Mouse (Mus musculus): ENCODE results near the gene Gm28372. TPM values are rescaled to one million over a fixed set of nuclear protein-coding genes. Genes with fewer than 3 reads are reported as not detected.

The Gm28372 gene
- polyA plus RNA-seq, 1 experiment = not detected

- TF ChIP-seq POLR2A (IDR thresholded peaks at IDR 0.05; ENCODE audit: borderline replicate concordance, insufficient read depth, low read length) = no peak
- TF ChIP-seq CTCF (IDR thresholded peaks at IDR 0.05; ENCODE audit: borderline replicate concordance, insufficient read depth, low read depth, low read length) = no peak
- 18% methylated on average over 6 of the region's 6 CpGs for WGBS
- peak in 1 of 2 experiments; percentile 21 for DNase-seq
- H3K4me1 ChIP-seq (ENCODE audit: control insufficient read depth, insufficient read depth, low read length) = peaks cover 16% of the 10 kb centered on the region
- H3K27ac ChIP-seq (ENCODE audit: insufficient read depth, low read length) = peak overlapping the region; percentile 34; the same call in 1 of the 2 replicates
- no peak overlapping the region for H3K4me3 ChIP-seq (replicated peaks; ENCODE audit: insufficient read depth, low read depth, low read length)
- H3K27me3 ChIP-seq (ENCODE audit: control insufficient read depth, insufficient read depth, low read length) = no peaks in the 10 kb centered on the region
Measured at GRCm38 (mm10) chr2:130453421-130453820, 48.4 kb downstream of the Gm28372 start.

- Histone ChIP-seq H3K27me3 (ENCODE audit: control insufficient read depth, insufficient read depth, low read length) (no peaks in the 10 kb centered on the region), H3K27ac (ENCODE audit: insufficient read depth, low read length) (no peak overlapping the region), H3K4me1 (ENCODE audit: control insufficient read depth, insufficient read depth, low read length) (peaks cover 20% of the 10 kb centered on the region), H3K4me3 (replicated peaks; ENCODE audit: insufficient read depth, low read depth, low read length) (no peak overlapping the region)
- TF ChIP-seq POLR2A (IDR thresholded peaks at IDR 0.05; ENCODE audit: borderline replicate concordance, insufficient read depth, low read length) = no peak
- TF ChIP-seq CTCF (IDR thresholded peaks at IDR 0.05; ENCODE audit: borderline replicate concordance, insufficient read depth, low read depth, low read length) = no peak
- 6% methylated on average over 6 of the region's 6 CpGs for WGBS
- DNase-seq = peak; percentile 67 to 83
Measured at GRCm38 (mm10) chr2:130454748-130455370, 49.8 kb downstream of the Gm28372 start.

Other genes starting within 250 kb of the Gm28372 start
- gene Snrpb, start 225.8 kb upstream of the Gm28372 start, polyA plus RNA-seq (2012; rRNA removed) = 168 and 195 TPM in 2 replicates
- not detected in 2 replicates for gene Tmc2, start 210.0 kb upstream of the Gm28372 start, polyA plus RNA-seq (2012; rRNA removed)
- gene Nop56, start 130.8 kb upstream of the Gm28372 start, polyA plus RNA-seq (2012; rRNA removed) = 145 and 152 TPM in 2 replicates
- 514 and 530 TPM in 2 replicates for gene Idh3b, start 120.7 kb upstream of the Gm28372 start, polyA plus RNA-seq (2012; rRNA removed)
- 10.2 and 10.6 TPM in 2 replicates for gene Ebf4, start 110.1 kb upstream of the Gm28372 start, polyA plus RNA-seq (2012; rRNA removed)
- gene Cpxm1, start 7.7 kb upstream of the Gm28372 start, polyA plus RNA-seq (2012; rRNA removed) = 7.7 and 8.0 TPM in 2 replicates
- gene 1700020A23Rik, start within 50 bp of the Gm28372 start, polyA plus RNA-seq (2012; rRNA removed) = not detected in 2 replicates
- not detected in 2 replicates for gene Tmem239, start 1.2 kb downstream of the Gm28372 start, polyA plus RNA-seq (2012; rRNA removed)
- 120 and 128 TPM in 2 replicates for gene Vps16, start 19.1 kb downstream of the Gm28372 start, polyA plus RNA-seq (2012; rRNA removed)
- gene Pced1a, start 19.5 kb downstream of the Gm28372 start, polyA plus RNA-seq (2012; rRNA removed) = 21.8 and 23.5 TPM in 2 replicates
- gene Ptpra, start 45.0 kb downstream of the Gm28372 start, polyA plus RNA-seq (2012; rRNA removed) = 157 and 159 TPM in 2 replicates
- 95.6 and 95.9 TPM in 2 replicates for gene Mrps26, start 158.5 kb downstream of the Gm28372 start, polyA plus RNA-seq (2012; rRNA removed)
- 0.33 and 0.67 TPM in 2 replicates for gene Oxt, start 170.9 kb downstream of the Gm28372 start, polyA plus RNA-seq (2012; rRNA removed)
- not detected in 2 replicates for gene Avp, start 177.3 kb downstream of the Gm28372 start, polyA plus RNA-seq (2012; rRNA removed)
- gene Fastkd5, start 224.8 kb downstream of the Gm28372 start, polyA plus RNA-seq (2012; rRNA removed) = 5.4 and 5.7 TPM in 2 replicates
- gene Ubox5, start 224.8 kb downstream of the Gm28372 start, polyA plus RNA-seq (2012; rRNA removed) = 9.6 and 9.8 TPM in 2 replicates
- 89.4 and 94.9 TPM in 2 replicates for gene Lzts3, start 237.6 kb downstream of the Gm28372 start, polyA plus RNA-seq (2012; rRNA removed)

Measured in cerebellum, adult 2 months (tissue).